Mouse (Mus musculus) myocyte (in vitro differentiated cells): ENCODE measurements at regions not wholly inside any gene's neighbourhood (a gene's known extent, or its start where the extent isn't known, plus 50 kb on each side); places are given as distances from the start of the nearest gene placed in this dataset.

Experiments used
- MAX ChIP-seq: IDR thresholded peaks from one replicate; pipeline ENCODE4 v1.6.1; 2011; ENCODE audit warnings: low read depth, mild to moderate bottlenecking, control low read depth
- MYOD1 ChIP-seq, 3 experiments: IDR thresholded peaks; one replicate each; pipeline ENCODE4 v1.6.1; 2011; ENCODE audit warnings: control low read depth in 2 of 3, low read depth in 2 of 3, mild to moderate bottlenecking in 2 of 3, moderate library complexity in 1 of 3; ENCODE audit not compliant: insufficient read length in 2 of 3, control insufficient read depth in 1 of 3
- POLR2A ChIP-seq: IDR thresholded peaks from one replicate; pipeline ENCODE4 v1.6.1; 2011; ENCODE audit warnings: low read depth, mild to moderate bottlenecking, control low read depth, moderate library complexity; ENCODE audit not compliant: insufficient read length
- SRF ChIP-seq: IDR thresholded peaks from one replicate; pipeline ENCODE4 v1.6.1; 2011; ENCODE audit warnings: low read depth; ENCODE audit not compliant: control insufficient read depth, insufficient read length
- TCF12 ChIP-seq: IDR thresholded peaks from one replicate; pipeline ENCODE4 v1.6.1; 2011; ENCODE audit warnings: mild to moderate bottlenecking, control low read depth; ENCODE audit not compliant: poor library complexity, insufficient read depth, severe bottlenecking

- TF ChIP-seq MYOD1 (IDR thresholded peaks at IDR 0.05; ENCODE audit: control insufficient read depth in 1 of 3, insufficient read length in 2 of 3, low read depth in 2 of 3) (no peak), TCF12 (no peak), POLR2A (no peak), MAX (no peak), SRF (no peak)
These were observed 81.5 kb downstream of the Lmo4 start for GRCm38 (mm10) chr3:144123361-144124072.
